Mouse (Mus musculus): ENCODE measurements around the gene Myo3a. TPM values are rescaled to one million over a fixed set of nuclear protein-coding genes. Genes with fewer than 3 reads are reported as not detected.
"Not testable (repeated sequence)": the region's sequence is repeated elsewhere in the genome, so short reads cannot be mapped to it uniquely, and the experiment has no call there.

The Myo3a gene
- polyA plus RNA-seq, 1 experiment from 2014 or later: not detected

DNA sequence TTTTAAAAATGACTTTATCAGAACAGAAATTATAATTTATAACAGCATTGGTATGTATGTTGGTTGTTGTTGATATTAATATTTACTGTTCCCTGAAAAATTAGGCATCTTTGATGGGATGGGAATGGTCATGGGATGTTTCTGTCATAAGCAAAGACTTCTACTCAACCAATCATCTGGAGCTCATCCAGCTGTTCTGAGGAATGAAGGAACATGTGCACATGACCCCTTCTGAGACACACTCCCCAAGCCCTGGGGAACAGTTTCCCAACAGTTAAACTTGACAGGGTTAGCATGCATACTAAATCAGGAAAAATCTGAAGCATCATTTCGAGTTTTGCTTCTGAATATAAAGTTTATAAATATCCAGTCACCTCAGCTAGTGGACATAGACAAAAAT lies 70.6 kb downstream of the Myo3a start:
- H3K4me3 ChIP-seq (ENCODE audit: low read depth, low read length): no peak overlapping the region
- no peak overlapping the region for H3K27ac ChIP-seq (ENCODE audit: low read depth, low read length)
- H3K36me3 ChIP-seq (ENCODE audit: control insufficient read depth, insufficient read depth, low read length): no peaks in the 10 kb centered on the region
- H3K4me2 ChIP-seq: no peak overlapping the region
- no peaks in the 10 kb centered on the region for H3K9me3 ChIP-seq (ENCODE audit: control insufficient read depth, low read length)
- DNase-seq (ENCODE audit: low spot score) (no peak), ATAC-seq (replicated peaks; ENCODE audit: low FRiP score) (no peak)
- H3K9ac ChIP-seq (ENCODE audit: low read depth, low read length): no peak overlapping the region
- H3K4me1 ChIP-seq (replicated peaks; ENCODE audit: control insufficient read depth, insufficient read depth, low read length): no peaks in the 10 kb centered on the region
- H3K27me3 ChIP-seq (replicated peaks; ENCODE audit: control insufficient read depth, insufficient read depth, low read length): no peaks in the 10 kb centered on the region
- WGBS: 54% methylated on average over 1 of the region's 1 CpGs

DNA sequence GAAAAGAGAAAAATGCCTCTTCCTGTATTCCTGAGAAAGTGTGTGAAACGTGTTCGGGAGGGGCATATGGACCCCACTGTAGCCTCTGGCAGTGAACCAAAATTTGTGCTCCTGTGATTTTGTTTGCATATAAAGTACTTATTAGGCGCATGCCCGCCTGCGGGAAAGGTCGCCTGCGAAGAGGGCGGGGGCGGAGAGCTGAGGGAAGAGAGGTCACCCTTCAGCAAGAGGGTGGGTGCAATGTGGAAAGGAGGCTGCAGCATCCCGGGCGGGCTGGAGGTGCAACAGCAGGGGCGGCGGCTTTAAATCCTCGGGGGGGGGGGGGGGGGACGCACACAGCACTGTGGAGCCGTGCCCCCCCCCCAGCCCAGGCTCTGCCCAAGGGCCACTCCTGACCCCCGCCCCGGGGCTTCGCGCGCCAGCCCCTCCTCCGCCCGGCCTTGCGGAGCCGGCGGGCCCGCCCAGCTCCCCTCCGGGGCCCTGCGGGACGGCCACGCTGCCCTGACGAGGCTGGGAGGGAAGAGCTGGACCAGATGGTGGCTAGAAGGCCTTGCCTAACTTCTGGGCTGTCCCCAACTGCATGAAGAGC lies 111.1 kb downstream of the Myo3a start:
- WGBS: 11% methylated on average over 25 of the region's 32 CpGs
- H3K36me3 ChIP-seq (ENCODE audit: control insufficient read depth, insufficient read depth, low read length): no peaks in the 10 kb centered on the region
- peak overlapping the region; percentile 63 for H3K4me2 ChIP-seq
- peak; percentile 62; the same call in 1 of the 2 replicates for ATAC-seq (replicated peaks; ENCODE audit: low FRiP score)
- H3K27me3 ChIP-seq (replicated peaks; ENCODE audit: control insufficient read depth, insufficient read depth, low read length): no peaks in the 10 kb centered on the region
- H3K4me3 ChIP-seq (ENCODE audit: low read depth, low read length): peak overlapping the region; percentile 30
- no peak overlapping the region for H3K27ac ChIP-seq (ENCODE audit: low read depth, low read length)
- no peaks in the 10 kb centered on the region for H3K9me3 ChIP-seq (ENCODE audit: control insufficient read depth, low read length)
- no peak overlapping the region for H3K9ac ChIP-seq (ENCODE audit: low read depth, low read length)
- no peaks in the 10 kb centered on the region for H3K4me1 ChIP-seq (replicated peaks; ENCODE audit: control insufficient read depth, insufficient read depth, low read length)
- peak; percentile 36 for DNase-seq (ENCODE audit: low spot score)

DNA sequence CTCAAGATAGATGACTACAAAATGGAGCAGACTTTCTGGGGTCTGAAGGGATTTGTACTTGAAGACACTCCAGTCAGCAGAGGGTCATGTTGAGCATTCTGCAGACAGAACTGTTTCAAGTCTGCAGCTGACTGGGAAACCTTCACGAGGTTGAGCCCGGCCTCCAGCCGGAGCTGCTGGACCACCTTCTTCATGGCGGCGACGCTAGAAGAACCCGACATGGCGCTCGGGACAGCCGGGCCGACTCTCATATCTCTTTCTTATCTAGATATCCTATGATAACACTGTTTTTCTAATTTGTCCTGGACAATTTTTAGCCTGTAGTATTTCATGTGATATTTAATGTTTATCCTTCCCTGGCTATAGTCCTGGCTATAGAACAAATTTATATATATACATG lies 183.2 kb downstream of the Myo3a start:
- H3K36me3 ChIP-seq (ENCODE audit: control insufficient read depth, insufficient read depth, low read length); H3K4me2 ChIP-seq; ATAC-seq (replicated peaks; ENCODE audit: low FRiP score); H3K27ac ChIP-seq (ENCODE audit: low read depth, low read length); H3K27me3 ChIP-seq (replicated peaks; ENCODE audit: control insufficient read depth, insufficient read depth, low read length); H3K4me3 ChIP-seq (ENCODE audit: low read depth, low read length); H3K9ac ChIP-seq (ENCODE audit: low read depth, low read length); DNase-seq (ENCODE audit: low spot score); H3K4me1 ChIP-seq (replicated peaks; ENCODE audit: control insufficient read depth, insufficient read depth, low read length); H3K9me3 ChIP-seq (ENCODE audit: control insufficient read depth, low read length): not testable (repeated sequence)
- 88% methylated on average over 11 of the region's 11 CpGs for WGBS

DNA sequence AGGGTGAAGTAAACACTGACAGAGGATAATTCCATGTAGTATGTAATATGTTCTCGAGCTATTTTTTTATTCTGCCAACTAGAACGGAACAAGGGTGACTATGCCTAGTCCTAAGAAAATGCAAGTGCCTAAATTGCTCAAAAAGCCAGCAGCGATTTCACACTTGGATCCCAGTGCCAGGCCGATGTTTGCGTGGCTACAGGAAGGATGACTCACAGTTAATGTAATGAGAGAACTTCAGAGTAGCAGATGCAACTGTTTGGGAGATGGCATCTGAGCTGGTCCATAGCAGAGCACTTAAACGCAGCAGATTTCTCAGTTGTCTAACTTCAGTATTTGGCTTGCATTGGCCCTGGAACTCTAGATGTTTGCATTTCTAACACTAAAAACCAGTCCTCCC lies 321.1 kb downstream of the Myo3a start:
- no peak overlapping the region for H3K4me3 ChIP-seq (ENCODE audit: low read depth, low read length)
- no peak overlapping the region for H3K4me2 ChIP-seq
- H3K9me3 ChIP-seq (ENCODE audit: control insufficient read depth, low read length): no peaks in the 10 kb centered on the region
- 71% methylated on average over 6 of the region's 6 CpGs for WGBS
- no peaks in the 10 kb centered on the region for H3K4me1 ChIP-seq (replicated peaks; ENCODE audit: control insufficient read depth, insufficient read depth, low read length)
- no peak overlapping the region for H3K27ac ChIP-seq (ENCODE audit: low read depth, low read length)
- DNase-seq (ENCODE audit: low spot score) (no peak), ATAC-seq (replicated peaks; ENCODE audit: low FRiP score) (no peak)
- H3K9ac ChIP-seq (ENCODE audit: low read depth, low read length): no peak overlapping the region
- no peaks in the 10 kb centered on the region for H3K27me3 ChIP-seq (replicated peaks; ENCODE audit: control insufficient read depth, insufficient read depth, low read length)
- H3K36me3 ChIP-seq (ENCODE audit: control insufficient read depth, insufficient read depth, low read length): no peaks in the 10 kb centered on the region

DNA sequence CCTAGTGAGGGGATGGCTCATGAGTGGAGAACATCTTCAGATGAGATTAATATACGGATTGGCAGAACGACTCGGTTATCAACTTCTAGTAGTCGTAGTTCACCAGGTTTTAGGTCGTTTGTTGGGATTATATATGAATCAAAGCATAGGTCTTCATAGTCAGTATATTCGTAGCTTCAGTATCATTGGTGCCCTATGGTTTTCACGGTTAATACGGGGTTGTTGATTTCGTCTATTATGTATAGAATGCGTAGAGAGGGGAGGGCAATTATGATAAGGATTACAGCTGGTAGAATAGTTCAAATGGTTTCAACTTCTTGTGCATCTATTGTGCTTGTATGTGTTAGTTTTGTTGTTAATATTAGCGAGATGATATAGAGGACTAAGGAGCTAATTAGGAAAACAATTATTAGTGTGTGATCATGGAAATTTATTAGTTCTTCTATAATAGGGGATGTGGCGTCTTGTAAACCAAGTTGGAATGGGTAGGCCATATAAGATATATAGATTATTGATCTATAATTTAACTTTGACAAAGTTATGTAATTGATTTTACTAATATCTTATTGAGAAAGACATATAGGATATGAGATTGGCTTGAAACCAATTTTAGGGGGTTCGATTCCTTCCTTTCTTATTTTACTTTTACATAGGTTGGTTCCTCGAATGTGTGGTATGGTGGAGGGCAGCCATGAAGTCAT lies 360.3 kb downstream of the Myo3a start:
- H3K9me3 ChIP-seq (ENCODE audit: control insufficient read depth, low read length); DNase-seq (ENCODE audit: low spot score); H3K4me2 ChIP-seq; H3K36me3 ChIP-seq (ENCODE audit: control insufficient read depth, insufficient read depth, low read length); H3K9ac ChIP-seq (ENCODE audit: low read depth, low read length); H3K4me1 ChIP-seq (replicated peaks; ENCODE audit: control insufficient read depth, insufficient read depth, low read length); H3K27ac ChIP-seq (ENCODE audit: low read depth, low read length); H3K27me3 ChIP-seq (replicated peaks; ENCODE audit: control insufficient read depth, insufficient read depth, low read length); H3K4me3 ChIP-seq (ENCODE audit: low read depth, low read length): not testable (repeated sequence)
- ATAC-seq (replicated peaks; ENCODE audit: low FRiP score): peak; percentile 80
- 83% methylated on average over 14 of the region's 14 CpGs for WGBS

DNA sequence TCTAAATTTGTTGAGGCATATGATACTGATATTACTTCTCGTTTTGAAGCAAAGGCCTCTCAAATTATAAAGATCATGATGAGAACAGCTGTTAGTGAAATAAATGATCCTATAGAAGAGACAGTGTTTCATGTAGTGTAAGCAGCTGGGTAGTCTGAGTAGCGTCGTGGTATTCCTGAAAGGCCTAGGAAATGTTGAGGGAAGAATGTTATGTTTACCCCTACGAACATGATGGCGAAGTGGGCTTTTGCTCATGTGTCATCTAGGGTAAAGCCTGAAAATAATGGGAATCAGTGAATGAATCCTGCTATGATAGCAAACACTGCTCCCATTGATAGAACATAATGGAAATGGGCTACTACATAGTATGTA lies 360.9 kb downstream of the Myo3a start:
- H3K4me1 ChIP-seq (replicated peaks; ENCODE audit: control insufficient read depth, insufficient read depth, low read length); H3K9me3 ChIP-seq (ENCODE audit: control insufficient read depth, low read length); H3K27me3 ChIP-seq (replicated peaks; ENCODE audit: control insufficient read depth, insufficient read depth, low read length); H3K4me2 ChIP-seq; H3K36me3 ChIP-seq (ENCODE audit: control insufficient read depth, insufficient read depth, low read length); DNase-seq (ENCODE audit: low spot score); H3K27ac ChIP-seq (ENCODE audit: low read depth, low read length); H3K4me3 ChIP-seq (ENCODE audit: low read depth, low read length); H3K9ac ChIP-seq (ENCODE audit: low read depth, low read length): not testable (repeated sequence)
- WGBS: 78% methylated on average over 5 of the region's 5 CpGs
- ATAC-seq (replicated peaks; ENCODE audit: low FRiP score): peak; percentile 46

DNA sequence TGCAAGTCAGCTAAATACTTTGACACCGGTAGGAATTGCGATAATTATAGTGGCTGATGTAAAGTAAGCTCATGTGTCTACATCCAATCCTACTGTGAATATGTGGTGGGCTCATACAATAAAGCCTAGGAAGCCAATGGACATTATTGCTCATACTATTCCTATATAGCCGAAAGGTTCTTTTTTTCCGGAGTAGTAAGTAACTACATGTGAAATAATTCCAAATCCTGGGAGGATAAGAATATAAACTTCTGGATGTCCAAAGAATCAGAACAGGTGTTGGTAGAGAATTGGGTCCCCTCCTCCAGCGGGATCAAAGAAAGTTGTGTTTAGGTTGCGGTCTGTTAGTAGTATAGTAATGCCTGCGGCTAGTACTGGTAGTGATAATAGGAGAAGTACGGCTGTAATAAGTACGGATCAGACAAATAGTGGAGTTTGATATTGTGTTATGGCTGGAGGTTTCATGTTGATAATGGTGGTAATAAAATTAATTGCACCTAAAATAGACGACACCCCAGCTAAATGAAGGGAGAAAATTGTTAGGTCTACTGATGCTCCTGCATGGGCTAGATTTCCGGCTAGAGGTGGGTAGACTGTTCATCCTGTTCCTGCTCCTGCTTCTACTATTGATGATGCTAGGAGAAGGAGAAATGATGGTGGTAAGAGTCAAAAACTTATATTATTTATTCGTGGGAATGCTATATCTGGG lies 361.5 kb downstream of the Myo3a start:
- not testable (repeated sequence) for H3K9me3 ChIP-seq (ENCODE audit: control insufficient read depth, low read length); H3K27me3 ChIP-seq (replicated peaks; ENCODE audit: control insufficient read depth, insufficient read depth, low read length); DNase-seq (ENCODE audit: low spot score); H3K9ac ChIP-seq (ENCODE audit: low read depth, low read length); H3K36me3 ChIP-seq (ENCODE audit: control insufficient read depth, insufficient read depth, low read length); H3K4me2 ChIP-seq; H3K4me3 ChIP-seq (ENCODE audit: low read depth, low read length); H3K27ac ChIP-seq (ENCODE audit: low read depth, low read length); H3K4me1 ChIP-seq (replicated peaks; ENCODE audit: control insufficient read depth, insufficient read depth, low read length)
- 64% methylated on average over 12 of the region's 12 CpGs for WGBS
- peak; percentile 88 for ATAC-seq (replicated peaks; ENCODE audit: low FRiP score)

DNA sequence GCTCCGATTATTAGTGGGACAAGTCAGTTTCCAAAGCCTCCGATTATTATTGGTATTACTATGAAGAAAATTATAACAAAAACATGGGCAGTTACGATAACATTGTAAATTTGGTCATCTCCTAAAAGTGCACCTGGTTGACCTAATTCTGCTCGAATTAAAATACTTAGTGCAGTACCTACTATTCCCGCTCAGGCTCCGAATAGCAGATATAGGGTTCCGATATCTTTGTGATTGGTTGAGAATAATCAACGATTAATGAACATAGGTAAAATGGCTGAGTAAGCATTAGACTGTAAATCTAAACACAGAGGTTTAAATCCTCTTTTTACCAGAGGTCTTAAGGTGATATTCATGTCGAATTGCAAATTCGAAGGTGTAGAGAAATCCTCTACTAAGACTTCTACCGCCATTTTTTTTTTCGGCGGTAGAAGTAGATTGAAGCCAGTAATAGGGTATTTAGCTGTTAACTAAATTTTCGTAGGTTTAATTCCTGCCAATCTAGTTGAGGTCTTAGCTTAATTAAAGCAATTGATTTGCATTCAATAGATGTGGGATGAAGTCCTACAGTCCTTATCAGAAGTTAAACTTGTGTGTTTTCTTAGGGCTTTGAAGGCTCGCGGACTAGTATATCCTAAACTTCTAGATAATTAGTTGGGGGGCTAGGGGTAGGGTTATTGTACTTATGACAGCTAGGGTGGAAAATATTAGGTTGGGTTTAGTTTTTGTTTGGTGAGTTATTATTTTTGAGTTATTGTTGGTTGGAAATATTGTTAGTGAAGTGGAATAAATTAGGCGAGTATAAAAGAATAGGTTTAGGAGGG lies 362.3 kb downstream of the Myo3a start:
- not testable (repeated sequence) for H3K27ac ChIP-seq (ENCODE audit: low read depth, low read length); H3K4me1 ChIP-seq (replicated peaks; ENCODE audit: control insufficient read depth, insufficient read depth, low read length); H3K9me3 ChIP-seq (ENCODE audit: control insufficient read depth, low read length); H3K27me3 ChIP-seq (replicated peaks; ENCODE audit: control insufficient read depth, insufficient read depth, low read length); DNase-seq (ENCODE audit: low spot score); H3K4me2 ChIP-seq; H3K9ac ChIP-seq (ENCODE audit: low read depth, low read length); H3K36me3 ChIP-seq (ENCODE audit: control insufficient read depth, insufficient read depth, low read length); H3K4me3 ChIP-seq (ENCODE audit: low read depth, low read length)
- WGBS: 86% methylated on average over 16 of the region's 17 CpGs
- peak; percentile 86 for ATAC-seq (replicated peaks; ENCODE audit: low FRiP score)

Data from liver, embryonic 11.5 days (tissue).